Mouse (Mus musculus) CH12.LX (cell line): ENCODE data around the gene Entpd8. TPM values are rescaled to one million over a fixed set of nuclear protein-coding genes. Genes with fewer than 3 reads are reported as not detected.

ENCODE experiments used
- DNase-seq: peaks from one replicate; pipeline ENCODE4 v3.0.0-alpha.2; 2013; ENCODE audit errors: extremely low read depth
- H3K27ac ChIP-seq: 2 replicates; pipeline ENCODE4 v1.5.1; 2012; ENCODE audit warnings: low read depth, mild to moderate bottlenecking, control low read depth, moderate library complexity; ENCODE audit not compliant: insufficient read depth
- H3K27me3 ChIP-seq: replicated peaks from 2 replicates; pipeline ENCODE3; 2012; ENCODE audit warnings: inconsistent platforms
- H3K36me3 ChIP-seq, 2 experiments: replicated peaks in 1 of 2; 2 replicates each; pipeline versions ENCODE3 to v1.6.1; 2012; ENCODE audit warnings: inconsistent platforms in 1 of 2, low read length in 1 of 2, mild to moderate bottlenecking in 1 of 2, mixed read lengths in 1 of 2, moderate library complexity in 1 of 2; ENCODE audit not compliant: control insufficient read depth in 1 of 2, insufficient read depth in 1 of 2
- H3K4me1 ChIP-seq, 2 experiments: 2 replicates each; pipeline ENCODE4 v1.6.1; 2012; ENCODE audit warnings: inconsistent platforms in 1 of 2, moderate library complexity in 1 of 2; ENCODE audit not compliant: insufficient read depth in 2 of 2, control insufficient read depth in 1 of 2
- H3K4me2 ChIP-seq: 2 replicates; pipeline ENCODE4 v1.6.1; 2012; ENCODE audit warnings: low read depth, mild to moderate bottlenecking, control low read depth; ENCODE audit not compliant: poor library complexity, insufficient read depth, severe bottlenecking
- H3K4me3 ChIP-seq, 3 experiments: fragments of 150-350 bp in 1 of 3; sonication (generic) in 1 of 3; replicated peaks in 1 of 3; 2 replicates each; pipeline versions ENCODE3 to v1.5.1; 2011 to 2012; ENCODE audit warnings: low read depth in 2 of 3, low read length in 2 of 3, mild to moderate bottlenecking in 2 of 3, moderate library complexity in 2 of 3, control low read depth in 1 of 3, improper control_type of control experiment in 1 of 3, inconsistent platforms in 1 of 3, mixed read lengths in 1 of 3; ENCODE audit not compliant: poor library complexity in 1 of 3
- H3K79me2 ChIP-seq: replicated peaks from 2 replicates; pipeline ENCODE4 v1.6.1; 2012; ENCODE audit warnings: mild to moderate bottlenecking, moderate library complexity; ENCODE audit not compliant: control insufficient read depth, poor library complexity, insufficient read depth, severe bottlenecking; ENCODE audit errors: extremely low read depth
- H3K9ac ChIP-seq: 2 replicates; pipeline ENCODE4 v1.6.1; 2012; ENCODE audit warnings: low read depth, mild to moderate bottlenecking, control low read depth, moderate library complexity; ENCODE audit not compliant: insufficient read depth
- H3K9me3 ChIP-seq: replicated peaks from 2 replicates; pipeline ENCODE3; 2012; ENCODE audit warnings: low read length, inconsistent platforms, mixed read lengths
- BHLHE40 ChIP-seq: IDR thresholded peaks from 2 replicates; pipeline ENCODE4 v1.6.1; 2011; ENCODE audit warnings: mild to moderate bottlenecking, low read depth, low read length, improper control_type of control experiment
- CHD1 ChIP-seq: IDR thresholded peaks from 2 replicates; pipeline ENCODE4 v1.6.1; 2012; ENCODE audit warnings: low read depth, low read length, improper control_type of control experiment, inconsistent platforms
- CHD2 ChIP-seq: IDR thresholded peaks from 2 replicates; pipeline ENCODE4 v1.6.1; 2011; ENCODE audit warnings: low read length, improper control_type of control experiment
- CTCF ChIP-seq, 2 experiments: IDR thresholded peaks in 1 of 2; conservative IDR thresholded peaks in 1 of 2; 2 replicates each; pipeline ENCODE4 v1.5.1; 2011 to 2012; ENCODE audit warnings: low read depth in 2 of 2, low read length in 2 of 2, improper control_type of control experiment in 1 of 2, inconsistent platforms in 1 of 2, mild to moderate bottlenecking in 1 of 2, moderate library complexity in 1 of 2
- E2F4 ChIP-seq: IDR thresholded peaks from 2 replicates; pipeline ENCODE4 v1.6.1; 2011; ENCODE audit warnings: low read depth, low read length, improper control_type of control experiment; ENCODE audit not compliant: insufficient replicate concordance
- ELF1 ChIP-seq: IDR thresholded peaks from 2 replicates; pipeline ENCODE4 v1.6.1; 2014; ENCODE audit warnings: low read depth, mild to moderate bottlenecking, inconsistent platforms, low read length, improper control_type of control experiment
- EP300 ChIP-seq: IDR thresholded peaks from 2 replicates; pipeline ENCODE4 v1.6.1; 2011; ENCODE audit warnings: low read length, improper control_type of control experiment
- ETS1 ChIP-seq: conservative IDR thresholded peaks from 2 replicates; pipeline ENCODE4 v1.6.1; 2012; ENCODE audit warnings: low read depth, mild to moderate bottlenecking, inconsistent platforms, low read length, improper control_type of control experiment, moderate library complexity
- GABPA ChIP-seq: IDR thresholded peaks from 2 replicates; pipeline ENCODE4 v1.6.1; 2012; ENCODE audit warnings: low read depth, low read length, improper control_type of control experiment, inconsistent platforms; ENCODE audit not compliant: insufficient replicate concordance
- HCFC1 ChIP-seq: IDR thresholded peaks from 2 replicates; pipeline ENCODE4 v1.6.1; 2012; ENCODE audit warnings: low read depth, mild to moderate bottlenecking, inconsistent platforms, low read length, improper control_type of control experiment
- IRF4 ChIP-seq: IDR thresholded peaks from 2 replicates; pipeline ENCODE4 v1.6.1; 2014; ENCODE audit warnings: low read depth, mild to moderate bottlenecking, inconsistent platforms, low read length, improper control_type of control experiment
- JUN ChIP-seq: IDR thresholded peaks from 2 replicates; pipeline ENCODE4 v1.6.1; 2011; ENCODE audit warnings: low read depth, mild to moderate bottlenecking, low read length, improper control_type of control experiment, moderate library complexity; ENCODE audit not compliant: insufficient read depth
- JUND ChIP-seq: conservative IDR thresholded peaks from 2 replicates; pipeline ENCODE4 v1.6.1; 2011; ENCODE audit warnings: low read depth, low read length, improper control_type of control experiment
- KAT2A ChIP-seq: IDR thresholded peaks from 2 replicates; pipeline ENCODE4 v1.6.1; 2012; ENCODE audit warnings: low read length, improper control_type of control experiment, inconsistent platforms; ENCODE audit not compliant: insufficient replicate concordance
- MAFK ChIP-seq: IDR thresholded peaks from 2 replicates; pipeline ENCODE4 v1.6.1; 2011; ENCODE audit warnings: low read length, improper control_type of control experiment; ENCODE audit not compliant: insufficient replicate concordance
- MAX ChIP-seq: IDR thresholded peaks from 2 replicates; pipeline ENCODE4 v1.6.1; 2011; ENCODE audit warnings: low read length, improper control_type of control experiment
- MAZ ChIP-seq: IDR thresholded peaks from 2 replicates; pipeline ENCODE4 v1.6.1; 2012; ENCODE audit warnings: low read depth, mild to moderate bottlenecking, inconsistent platforms, low read length, improper control_type of control experiment, moderate library complexity
- MEF2A ChIP-seq: IDR thresholded peaks from 2 replicates; pipeline ENCODE4 v1.6.1; 2014; ENCODE audit warnings: low read depth, mild to moderate bottlenecking, inconsistent platforms, low read length, improper control_type of control experiment, borderline replicate concordance
- MXI1 ChIP-seq: IDR thresholded peaks from 2 replicates; pipeline ENCODE4 v1.6.1; 2011; ENCODE audit warnings: mild to moderate bottlenecking, low read depth, low read length, improper control_type of control experiment
- MYC ChIP-seq: IDR thresholded peaks from 2 replicates; pipeline ENCODE4 v1.6.1; 2011; ENCODE audit warnings: low read depth, mild to moderate bottlenecking, improper control_type of control experiment, low read length
- NELFE ChIP-seq: IDR thresholded peaks from 2 replicates; pipeline ENCODE4 v1.6.1; 2011; ENCODE audit warnings: low read depth, low read length, improper control_type of control experiment
- NRF1 ChIP-seq: IDR thresholded peaks from 2 replicates; pipeline ENCODE4 v1.6.1; 2014; ENCODE audit warnings: low read depth, mild to moderate bottlenecking, inconsistent platforms, low read length, improper control_type of control experiment, moderate library complexity
- PAX5 ChIP-seq: IDR thresholded peaks from 2 replicates; pipeline ENCODE4 v1.6.1; 2012; ENCODE audit warnings: low read length, inconsistent platforms, mixed read lengths
- POLR2A ChIP-seq: IDR thresholded peaks from 2 replicates; pipeline ENCODE4 v1.6.1; 2011; ENCODE audit warnings: low read depth, mild to moderate bottlenecking, improper control_type of control experiment, low read length
- POLR2AphosphoS2 ChIP-seq: IDR thresholded peaks from 2 replicates; pipeline ENCODE4 v1.6.1; 2011; ENCODE audit warnings: low read depth, low read length, improper control_type of control experiment
- RAD21 ChIP-seq: IDR thresholded peaks from 2 replicates; pipeline ENCODE4 v1.6.1; 2011; ENCODE audit warnings: low read depth, mild to moderate bottlenecking, low read length, improper control_type of control experiment, moderate library complexity
- RCOR1 ChIP-seq: conservative IDR thresholded peaks from 2 replicates; pipeline ENCODE4 v1.6.1; 2012; ENCODE audit warnings: low read depth, mild to moderate bottlenecking, inconsistent platforms, low read length, improper control_type of control experiment
- SIN3A ChIP-seq: IDR thresholded peaks from 2 replicates; pipeline ENCODE4 v1.6.1; 2012; ENCODE audit warnings: low read length, improper control_type of control experiment, inconsistent platforms
- SMC3 ChIP-seq: IDR thresholded peaks from 2 replicates; pipeline ENCODE4 v1.6.1; 2011; ENCODE audit warnings: low read depth, low read length, improper control_type of control experiment
- TBP ChIP-seq: conservative IDR thresholded peaks from 2 replicates; pipeline ENCODE4 v1.6.1; 2011; ENCODE audit warnings: low read depth, low read length, improper control_type of control experiment
- TCF12 ChIP-seq: IDR thresholded peaks from 2 replicates; pipeline ENCODE4 v1.6.1; 2014; ENCODE audit warnings: low read depth, mild to moderate bottlenecking, inconsistent platforms, low read length, improper control_type of control experiment
- UBTF ChIP-seq: IDR thresholded peaks from 2 replicates; pipeline ENCODE4 v1.6.1; 2012; ENCODE audit warnings: low read depth, mild to moderate bottlenecking, inconsistent platforms, low read length, improper control_type of control experiment, moderate library complexity
- USF1 ChIP-seq: IDR thresholded peaks from 2 replicates; pipeline ENCODE4 v1.6.1; 2014; ENCODE audit warnings: low read depth, mild to moderate bottlenecking, inconsistent platforms, low read length, improper control_type of control experiment
- USF2 ChIP-seq: conservative IDR thresholded peaks from 2 replicates; pipeline ENCODE4 v1.6.1; 2011; ENCODE audit warnings: low read depth, low read length, improper control_type of control experiment
- ZC3H11A ChIP-seq: IDR thresholded peaks from 2 replicates; pipeline ENCODE4 v1.6.1; 2012; ENCODE audit warnings: low read depth, mild to moderate bottlenecking, inconsistent platforms, low read length, improper control_type of control experiment
- ZKSCAN1 ChIP-seq: IDR thresholded peaks from 2 replicates; pipeline ENCODE4 v1.6.1; 2012; ENCODE audit warnings: low read depth, inconsistent platforms, low read length, improper control_type of control experiment, borderline replicate concordance
- ZMIZ1 ChIP-seq: IDR thresholded peaks from 2 replicates; pipeline ENCODE4 v1.6.1; 2012; ENCODE audit warnings: low read depth, mild to moderate bottlenecking, inconsistent platforms, low read length, improper control_type of control experiment
- ZNF384 ChIP-seq: IDR thresholded peaks from 2 replicates; pipeline ENCODE4 v1.6.1; 2012; ENCODE audit warnings: low read depth, low read length, improper control_type of control experiment, inconsistent platforms
- dilution Hi-C: fragments of 300-500 bp; cut with MboI; formaldehyde crosslinking; loops from 2 replicates; pipeline ENCODE4 v1.14.3; 2020; ENCODE audit warnings: low sequenced_read_pairs; ENCODE audit not compliant: extremely low pct_unique_long_range_greater_than_20kb, extremely low pct_ligation_motif_present
- in situ Hi-C: fragments of 300-500 bp; cut with MboI; formaldehyde crosslinking; loops from 3 replicates; pipeline ENCODE4 v1.14.3; 2019; ENCODE audit warnings: low sequenced_read_pairs, low pct_ligation_motif_present, low pct_unique_long_range_greater_than_20kb, mixed read lengths
- polyA plus RNA-seq: library from polyadenylated mRNA; unstranded; fragments of >175 nt; gene quantifications from 2 replicates; pipeline ENCODE4 v1.2.1, GENCODE M21; 2012; ENCODE audit warnings: low read depth; ENCODE audit not compliant: insufficient read length
- total RNA-seq, 2 experiments: library from RNA; depleted of rRNA; stranded (reverse); fragments of 300-350 nt in 1 of 2; fragments of >200 nt in 1 of 2; gene quantifications; 2 replicates each; pipeline ENCODE4 v1.2.3; 2012 to 2014

Entpd8 gene
- total and polyA plus RNA-seq, 3 experiments, result not detected

GRCm38 (mm10) chr2:25095109-25095850, 15.2 kb downstream of the Entpd8 start, which contains the start of gene Noxa1:
Gene Noxa1, minus strand, starts transcription at chr2:25095149.
- Histone ChIP-seq H3K27me3 (no peaks in the 10 kb centered on the region), H3K9me3 (no peaks in the 10 kb centered on the region), H3K27ac (peak within 1 kb of the TSS; percentile 55; the same call in 1 of the 2 replicates), H3K79me2 (no peaks in the 10 kb centered on the region), H3K9ac (peak within 1 kb of the TSS; percentile 72), H3K4me1 (peaks cover 9 to 50% of the 10 kb centered on the region in 2 experiments), H3K4me3 (peak within 1 kb of the TSS; percentile 57 to 68 (median 59)), H3K4me2 (peak within 1 kb of the TSS; percentile 65), H3K36me3 (peaks cover 0 to 12% of the 10 kb centered on the region in 2 experiments)
- dilution Hi-C loops (no loop called here), in situ Hi-C loops (loop anchor here (5.0 kb wide), 1 partner anchor 67 kb away; no protein-coding TSS in a partner anchor)
- TF ChIP-seq JUND (0 out of 2 replicates have a peak, but pooled peaks have one; percentile 11), JUN (no peak), GABPA (no peak), CHD2 (no peak), E2F4 (no peak), RAD21 (peak; percentile 32), RCOR1 (no peak), EP300 (0 out of 2 replicates have a peak, but pooled peaks have one; percentile 26), KAT2A (0 out of 2 replicates have a peak, but pooled peaks have one; percentile 29), ZNF384 (peak; percentile 45), ETS1 (no peak), MEF2A (peak; percentile 7; the same call in 1 of the 2 replicates), PAX5 (no peak), SIN3A (peak; percentile 25; the same call in 1 of the 2 replicates), NRF1 (no peak), ZKSCAN1 (no peak), BHLHE40 (peak; percentile 43), NELFE (peak; percentile 84), UBTF (peak; percentile 97), POLR2AphosphoS2 (peak; percentile 74; the same call in 1 of the 2 replicates), ELF1 (peak; percentile 74), POLR2A (peak; percentile 90), SMC3 (peak; percentile 56), MXI1 (peak; percentile 75; the same call in 1 of the 2 replicates), USF1 (peak; percentile 22), MAZ (0 out of 2 replicates have a peak, but pooled peaks have one; percentile 15), MAX (peak; percentile 82), MYC (peak; percentile 96), ZC3H11A (no peak), CTCF (conservative IDR thresholded peaks at IDR 0.05 in 1 of 2, IDR thresholded peaks at IDR 0.05 in 1 of 2; ENCODE audit: low read depth in 2 of 2, low read length in 2 of 2) (peak; percentile 71 to 80), ZMIZ1 (peak; percentile 44; the same call in 1 of the 2 replicates), HCFC1 (0 out of 2 replicates have a peak, but pooled peaks have one; percentile 53), USF2 (no peak), TCF12 (peak; percentile 74), MAFK (no peak), IRF4 (no peak), CHD1 (0 out of 2 replicates have a peak, but pooled peaks have one; percentile 50), TBP (peak; percentile 91)
- DNase-seq, result peak; percentile 99
